Mouse (Mus musculus): ENCODE measurements at regions not wholly inside any gene's neighbourhood (a gene's known extent, or its start where the extent isn't known, plus 50 kb on each side); places are given as distances from the start of the nearest gene placed in this dataset.

GRCm38 (mm10) chr2:48332783-48333182 lies 481.1 kb upstream of the Acvr2a start:
- TF ChIP-seq CTCF (IDR thresholded peaks at IDR 0.05; ENCODE audit: low read depth, low read length) (no peak), POLR2A (IDR thresholded peaks at IDR 0.05; ENCODE audit: insufficient read depth, low read length) (no peak)

Measured in ES-Bruce4 (cell line).